Comparison of ENCODE assay signal across 16 mouse cellular contexts in the genomic region with DNA sequence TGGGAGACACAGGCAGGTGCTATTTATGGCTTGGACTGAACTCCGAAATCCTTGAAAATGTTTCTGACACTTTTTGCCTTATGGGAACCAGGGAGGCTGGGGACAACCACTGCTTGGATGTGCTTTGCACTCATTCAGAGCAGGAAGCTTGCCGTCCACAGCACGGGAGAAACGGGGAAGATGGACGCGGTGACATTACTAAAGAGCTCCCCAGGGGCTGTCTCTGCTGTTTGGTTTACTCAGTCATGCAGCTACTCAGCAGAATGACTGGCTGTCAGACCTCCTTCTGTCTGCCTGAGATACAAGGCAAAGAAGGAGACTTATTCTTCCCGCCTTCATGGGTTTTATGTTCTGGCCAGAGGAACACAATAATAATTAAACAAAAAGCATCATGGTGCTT. TPM values are rescaled to one million over a fixed set of nuclear protein-coding genes. Genes with fewer than 3 reads are reported as not detected.
"Had no signal": no experiment of that assay in that cellular context is flagged by ENCODE, and none has a peak within 500 bp of the region (broad histone marks: within the 10 kb centered on the region; RNA-seq: fewer than 3 reads in every experiment).

No protein-coding gene starts in this region.

- H3K9me3 ChIP-seq: limb, embryonic 12.5 days; neural tube, embryonic 13.5 days had no signal

- H3K27me3 ChIP-seq: limb, embryonic 12.5 days; neural tube, embryonic 13.5 days had no signal

- H3K4me1 ChIP-seq: limb, embryonic 12.5 days had no signal

- DNase-seq: kidney, adult 11 months; kidney, adult 9 months; kidney, postnatal 36 days; lung, adult 18-20 months had no signal

- H3K4me3 ChIP-seq: layer of hippocampus, adult 2 months; limb, embryonic 12.5 days; neural tube, embryonic 13.5 days had no signal

- H3K36me3 ChIP-seq: limb, embryonic 12.5 days; neural tube, embryonic 13.5 days had no signal

- H3K4me2 ChIP-seq: limb, embryonic 12.5 days; neural tube, embryonic 13.5 days had no signal

- H3K9ac ChIP-seq: limb, embryonic 12.5 days; liver, embryonic 14.5 days; neural tube, embryonic 13.5 days had no signal

- H3K27ac ChIP-seq: kidney, postnatal 0 days; layer of hippocampus, adult 2 months; limb, embryonic 12.5 days; liver, embryonic 14.5 days; neural tube, embryonic 13.5 days; stomach, postnatal 0 days had no signal

RNA-seq across cellular contexts. Expression of a gene that starts 46.9 kb away (rescaled TPM):
- total RNA-seq: megakaryocyte-erythroid progenitor cell, adult 5-6 weeks had no signal

RNA-seq across cellular contexts. Expression of a gene that starts 55.4 kb away (rescaled TPM):
- total RNA-seq: layer of hippocampus, adult 2 months; layer of hippocampus, postnatal 10 days; left cerebral cortex, postnatal 36 days; liver, adult 2 months; megakaryocyte-erythroid progenitor cell, adult 5-6 weeks; monocyte, adult 5-6 weeks had no signal
- polyA plus RNA-seq: kidney, postnatal 0 days; limb, embryonic 12.5 days; liver, adult 2 months; liver, embryonic 14.5 days; lung, embryonic 16.5 days; neural tube, embryonic 13.5 days; stomach, postnatal 0 days had no signal
